8 mouse cellular contexts compared by ENCODE assay signal in genomic region chr10:85103085-85103885, GRCm38 (mm10). TPM values are rescaled to one million over a fixed set of nuclear protein-coding genes. Genes with fewer than 3 reads are reported as not detected.
A peak's percentile ranks its signal among the peaks of the same experiment; 100 is the strongest.
DNase-seq lines count a peak whose midpoint lies in the region; ATAC-seq and TF ChIP-seq lines count a peak whose summit lies in the region.

No protein-coding gene starts in this region.

- TF ChIP-seq CTCF in G1E (IDR thresholded peaks at IDR 0.05; ENCODE audit: low read depth, low read length) = no peak

- no peaks in the 10 kb centered on the region for H3K9me3 ChIP-seq in G1E (replicated peaks)
- no peaks in the 10 kb centered on the region for H3K9me3 ChIP-seq in heart, embryonic 16.5 days (replicated peaks; ENCODE audit: control insufficient read depth, low read length)

- DNase-seq in G1E (ENCODE audit: low spot score) = peak; percentile 21
- peak; percentile 62 for DNase-seq in brain, adult 2 months (ENCODE audit: low read depth, low spot score)
- DNase-seq in kidney, postnatal 25 days = peak; percentile 21 to 54
- DNase-seq in lung, postnatal 25 days (ENCODE audit: low spot score) = peak; percentile 39
- peak; percentile 51 for DNase-seq in retina, embryonic 14.5 days (ENCODE audit: low spot score)
- DNase-seq in urinary bladder, postnatal 36 days (ENCODE audit: low spot score in 2 of 2) = peak; percentile 3 to 9

- peak overlapping the region; percentile 88 for H3K4me3 ChIP-seq in G1E (ENCODE audit: low read depth, low read length)
- peak overlapping the region; percentile 99 for H3K4me3 ChIP-seq in heart, embryonic 16.5 days (ENCODE audit: low read length)

- ATAC-seq in G1E (ENCODE audit: extremely low read depth, insufficient number of reproducible peaks, low FRiP score, poor library complexity, severe bottlenecking) = no peak
- peak; percentile 22; the same call in 1 of the 2 replicates for ATAC-seq in erythroblast, adult 5-6 weeks (replicated peaks; ENCODE audit: low FRiP score, poor library complexity, severe bottlenecking)
- ATAC-seq in heart, embryonic 16.5 days (replicated peaks; ENCODE audit: extremely low read depth, insufficient read depth, low FRiP score) = peak; percentile 14; the same call in 1 of the 2 replicates

- H3K4me2 ChIP-seq in heart, embryonic 16.5 days (ENCODE audit: low read depth, low read length) = peak overlapping the region; percentile 81

- H3K4me1 ChIP-seq in G1E (ENCODE audit: insufficient read depth, low read depth, low read length) = peaks cover 24% of the 10 kb centered on the region
- H3K4me1 ChIP-seq in heart, embryonic 16.5 days (ENCODE audit: control insufficient read depth, insufficient read depth, low read length) = peaks cover 13% of the 10 kb centered on the region

- WGBS in heart, embryonic 16.5 days = under 1% methylated on average over 34 of the region's 34 CpGs

- peak overlapping the region; percentile 94 for H3K27ac ChIP-seq in heart, embryonic 16.5 days (ENCODE audit: low read length)

- H3K9ac ChIP-seq in heart, embryonic 16.5 days (ENCODE audit: low read length) = peak overlapping the region; percentile 98

- H3K27me3 ChIP-seq in G1E (ENCODE audit: insufficient read depth, low read length) = no peaks in the 10 kb centered on the region
- no peaks in the 10 kb centered on the region for H3K27me3 ChIP-seq in heart, embryonic 16.5 days (ENCODE audit: control insufficient read depth, insufficient read depth, low read length)

- H3K36me3 ChIP-seq in G1E (replicated peaks) = peaks cover 4% of the 10 kb centered on the region
- no peaks in the 10 kb centered on the region for H3K36me3 ChIP-seq in heart, embryonic 16.5 days (ENCODE audit: control insufficient read depth, insufficient read depth)

RNA-seq across cellular contexts. Expression of gene Tmem263, which starts 0.9 kb away (rescaled TPM):
- total RNA-seq in G1E (2014; fragmentation: Nextera tagmentation) = 40.1 and 41.1 TPM in 2 replicates
- total RNA-seq in G1E (2017) = 30.0 and 32.1 TPM in 2 replicates
- polyA plus RNA-seq in G1E (2012) = 25.2 and 28.5 TPM in 2 replicates
- 6.3 and 7.1 TPM in 2 replicates for total RNA-seq in erythroblast, adult 5-6 weeks (2015; ENCODE audit: low replicate concordance)
- 3.2 and 7.1 TPM in 2 replicates for total RNA-seq in erythroblast, adult 5-6 weeks (2017; ENCODE audit: low replicate concordance)
- polyA plus RNA-seq in heart, embryonic 16.5 days (2015; fragmentation: Nextera tagmentation; extraction: Ambion mirVana) = 47.6 and 55.1 TPM in 2 replicates

RNA-seq across cellular contexts. Expression of gene Fhl4, which starts 1.0 kb away (rescaled TPM):
- 1.5 and 1.7 TPM in 2 replicates for total RNA-seq in G1E (2014; fragmentation: Nextera tagmentation)
- total RNA-seq in G1E (2017) = 1.6 and 2.0 TPM in 2 replicates
- 0.04 TPM in 1 of 2 replicates, not detected in the other for polyA plus RNA-seq in G1E (2012)
- total RNA-seq in erythroblast, adult 5-6 weeks (2015; ENCODE audit: low replicate concordance) = not detected in 2 replicates
- not detected in 2 replicates for total RNA-seq in erythroblast, adult 5-6 weeks (2017; ENCODE audit: low replicate concordance)
- 1.3 and 1.5 TPM in 2 replicates for polyA plus RNA-seq in heart, embryonic 16.5 days (2015; fragmentation: Nextera tagmentation; extraction: Ambion mirVana)

RNA-seq across cellular contexts. Expression of gene Mterf2, which starts 24.5 kb away (rescaled TPM):
- 13.8 and 15.4 TPM in 2 replicates for total RNA-seq in G1E (2014; fragmentation: Nextera tagmentation)
- total RNA-seq in G1E (2017) = 28.3 and 35.3 TPM in 2 replicates
- 0.54 and 0.59 TPM in 2 replicates for polyA plus RNA-seq in G1E (2012)
- total RNA-seq in erythroblast, adult 5-6 weeks (2015; ENCODE audit: low replicate concordance) = 0.63 and 4.8 TPM in 2 replicates
- total RNA-seq in erythroblast, adult 5-6 weeks (2017; ENCODE audit: low replicate concordance) = 0.17 TPM in 1 of 2 replicates, not detected in the other
- 13.6 and 15.0 TPM in 2 replicates for polyA plus RNA-seq in heart, embryonic 16.5 days (2015; fragmentation: Nextera tagmentation; extraction: Ambion mirVana)

Comparison
In these comparisons a context has a peak if more than half of its experiments do, and no peak if none do; other contexts are left out.
1. DNase-seq: peak in every context shown above with its lines; median percentile 62 in brain, adult 2 months; 51 in retina, embryonic 14.5 days; 39 in lung, postnatal 25 days; 38 in kidney, postnatal 25 days; 21 in G1E; 6 in urinary bladder, postnatal 36 days.